Mouse (Mus musculus) gastrocnemius, postnatal 10 days (tissue): ENCODE measurements around the gene Xbp1. TPM values are rescaled to one million over a fixed set of nuclear protein-coding genes. Genes with fewer than 3 reads are reported as not detected.
"Not testable (repeated sequence)": the region's sequence is repeated elsewhere in the genome, so short reads cannot be mapped to it uniquely, and the experiment has no call there.

Source experiments
- DNase-seq: peaks from one replicate; pipeline ENCODE4 v3.0.0; 2021; ENCODE audit warnings: mixed read lengths
- total RNA-seq, 2 experiments: library from RNA; stranded (reverse); gene quantifications; 2 replicates each; pipeline ENCODE4 v1.2.3; 2021

The Xbp1 gene
- total RNA-seq, 2 experiments from 2014 or later, result 44.6 to 57.0 TPM

DNA sequence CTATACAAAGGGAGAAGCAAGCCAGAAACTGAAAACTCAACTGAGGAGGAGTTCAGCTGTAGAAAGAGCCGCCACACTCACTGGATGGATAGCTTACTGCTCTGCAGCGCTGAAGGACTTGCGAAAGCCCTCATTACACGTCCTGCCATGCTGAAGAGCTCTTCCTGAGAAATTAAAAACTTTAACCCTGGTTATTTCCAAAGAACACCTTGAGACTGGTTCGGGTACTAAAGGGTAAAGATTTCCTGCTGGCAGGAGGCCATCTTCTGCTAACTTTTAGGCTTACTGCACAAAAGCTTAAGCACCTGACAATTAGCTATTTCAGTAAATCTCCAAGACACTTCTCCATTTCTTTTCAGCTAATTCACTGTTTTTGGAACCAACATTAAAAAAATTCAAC lies 9.7 kb downstream of the Xbp1 start:
- no peak for DNase-seq

DNA sequence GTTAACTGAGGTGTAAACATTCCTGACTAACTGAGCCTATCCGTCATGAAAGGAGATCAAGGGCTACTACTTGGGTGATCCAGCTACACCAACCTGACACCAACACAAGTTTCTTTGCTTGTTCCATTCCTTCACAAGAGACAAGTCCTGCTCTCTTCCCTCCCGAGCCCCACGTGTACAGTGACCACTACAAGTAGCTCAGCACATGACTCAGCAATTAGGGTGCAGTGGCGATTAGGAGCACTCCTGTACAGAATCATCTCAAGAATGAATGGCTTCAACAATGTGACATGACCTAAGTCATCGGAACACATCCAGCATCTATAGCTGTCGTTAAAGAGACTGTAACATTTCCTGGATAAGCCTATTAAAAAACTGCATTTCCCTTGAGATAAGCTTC lies 10.3 kb downstream of the Xbp1 start:
- no peak for DNase-seq

DNA sequence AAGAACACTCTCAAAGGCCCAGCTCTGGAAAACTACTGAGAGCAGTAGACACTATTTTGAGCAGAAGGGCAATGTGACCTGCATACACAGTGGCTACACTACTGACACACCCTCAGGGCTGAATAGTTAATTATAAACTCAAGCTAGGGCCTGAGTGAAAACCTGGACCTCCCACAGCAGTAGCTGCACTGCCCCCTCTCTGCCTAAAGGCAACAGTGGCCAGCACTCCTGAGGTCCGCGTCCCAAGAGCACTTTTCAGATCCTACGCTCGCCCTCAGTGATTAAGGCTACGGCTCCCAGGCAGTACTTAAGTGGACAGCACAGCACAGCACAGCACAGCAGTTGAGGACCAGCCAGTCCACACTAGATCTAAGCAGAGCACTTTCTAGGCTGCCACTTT lies 12.6 kb downstream of the Xbp1 start:
- no peak for DNase-seq

DNA sequence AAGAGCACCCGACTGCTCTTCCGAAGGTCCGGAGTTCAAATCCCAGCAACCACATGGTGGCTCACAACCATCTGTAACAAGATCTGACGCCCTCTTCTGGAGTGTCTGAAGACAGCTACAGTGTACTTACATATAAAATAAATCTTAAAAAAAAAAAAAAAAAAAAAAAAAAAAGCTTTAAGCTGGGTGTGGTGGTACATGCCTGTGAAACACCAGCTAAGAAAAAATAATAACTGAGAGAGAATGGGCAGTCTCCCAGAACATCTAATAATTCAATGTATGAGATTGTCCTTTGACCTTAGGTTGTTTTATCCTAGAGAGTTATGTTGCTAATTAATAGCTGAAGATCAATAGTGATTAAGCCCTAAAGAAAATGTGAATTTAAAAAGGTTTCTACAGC lies 17.0 kb downstream of the Xbp1 start:
- not testable (repeated sequence) for DNase-seq

DNA sequence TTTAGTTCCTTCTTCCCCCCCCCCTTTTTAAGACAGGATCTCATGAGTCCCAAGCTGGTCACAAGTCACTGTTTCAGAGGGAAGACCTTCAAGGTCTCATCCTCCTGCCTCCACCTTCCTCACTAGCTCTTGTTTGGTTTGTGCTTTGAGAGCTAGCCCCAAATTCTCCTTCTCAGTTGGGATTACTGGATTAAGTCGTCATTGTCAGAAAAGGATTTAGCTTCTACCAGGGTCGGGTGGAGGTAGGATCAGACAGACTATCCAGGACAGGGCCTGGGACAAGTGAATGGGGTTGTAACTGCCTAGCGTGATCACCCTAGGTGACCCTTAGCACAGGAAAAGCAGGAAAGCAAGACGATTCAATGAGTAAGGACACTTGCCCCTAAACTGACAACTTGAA lies 19.9 kb downstream of the Xbp1 start:
- no peak for DNase-seq

DNA sequence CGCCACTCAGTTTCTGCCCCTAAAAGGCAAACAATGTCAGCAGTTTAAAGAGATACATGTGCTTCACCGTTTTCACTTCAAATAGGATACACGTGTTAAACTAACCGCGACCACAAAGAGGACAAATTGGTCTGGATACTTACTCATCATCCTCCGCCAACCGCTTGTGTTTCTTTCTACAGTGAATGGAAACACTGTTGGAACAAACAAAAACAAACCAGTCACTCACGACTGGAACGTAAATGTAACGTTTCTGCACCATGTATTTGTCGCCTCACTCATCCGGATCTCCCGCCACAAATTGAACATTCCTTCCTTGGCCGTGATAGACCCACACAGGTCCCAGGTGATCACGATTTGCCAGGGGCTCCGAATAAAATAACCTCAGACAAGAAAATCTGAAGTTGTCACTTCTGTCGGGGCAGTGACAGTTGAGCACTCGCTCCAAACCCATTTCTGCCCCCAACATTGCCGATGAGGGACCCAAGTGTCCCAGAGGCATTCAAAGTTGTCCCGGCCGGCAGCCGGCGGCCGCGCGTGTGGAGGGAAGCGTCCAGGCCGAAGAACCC lies 20.9 kb downstream of the Xbp1 start:
- no peak for DNase-seq

DNA sequence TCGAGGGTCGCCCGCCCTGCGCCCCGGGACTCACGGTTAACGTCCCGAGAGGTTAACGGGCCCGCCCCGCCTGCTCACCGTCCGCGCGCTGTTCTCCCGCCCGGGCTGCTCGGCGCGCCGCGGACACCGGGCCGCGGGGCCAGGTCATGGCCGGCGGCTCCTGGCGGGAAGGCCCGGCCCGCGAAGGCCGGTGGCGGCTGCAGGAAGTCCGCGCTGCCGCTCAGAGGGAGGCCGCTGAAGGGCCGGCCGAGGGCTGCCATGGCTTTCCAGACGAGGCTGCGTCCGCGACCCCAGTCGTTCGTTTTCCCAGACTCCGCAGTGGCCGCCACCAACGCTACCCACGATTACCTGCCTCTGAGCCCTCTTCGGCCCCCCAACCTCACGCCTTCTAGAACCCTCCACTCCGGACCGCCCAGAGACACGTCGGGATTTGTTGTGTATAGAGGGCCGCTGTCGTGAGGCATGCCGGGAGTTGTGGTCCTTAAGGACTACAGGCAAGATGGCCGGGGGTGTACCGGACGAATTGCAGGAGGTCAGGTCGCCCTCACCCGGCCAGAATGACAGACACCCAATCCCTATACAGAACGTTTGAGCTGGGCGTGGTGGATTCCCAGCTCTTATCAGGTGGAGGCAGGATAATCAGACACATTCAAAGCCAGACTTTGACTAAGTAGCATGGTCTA lies 21.5 kb downstream of the Xbp1 start, which contains the start of gene Ccdc117:
Ccdc117 (minus strand) TSS at position 389 of the 683 bp plus-strand sequence.
- DNase-seq, result peak; percentile 79

DNA sequence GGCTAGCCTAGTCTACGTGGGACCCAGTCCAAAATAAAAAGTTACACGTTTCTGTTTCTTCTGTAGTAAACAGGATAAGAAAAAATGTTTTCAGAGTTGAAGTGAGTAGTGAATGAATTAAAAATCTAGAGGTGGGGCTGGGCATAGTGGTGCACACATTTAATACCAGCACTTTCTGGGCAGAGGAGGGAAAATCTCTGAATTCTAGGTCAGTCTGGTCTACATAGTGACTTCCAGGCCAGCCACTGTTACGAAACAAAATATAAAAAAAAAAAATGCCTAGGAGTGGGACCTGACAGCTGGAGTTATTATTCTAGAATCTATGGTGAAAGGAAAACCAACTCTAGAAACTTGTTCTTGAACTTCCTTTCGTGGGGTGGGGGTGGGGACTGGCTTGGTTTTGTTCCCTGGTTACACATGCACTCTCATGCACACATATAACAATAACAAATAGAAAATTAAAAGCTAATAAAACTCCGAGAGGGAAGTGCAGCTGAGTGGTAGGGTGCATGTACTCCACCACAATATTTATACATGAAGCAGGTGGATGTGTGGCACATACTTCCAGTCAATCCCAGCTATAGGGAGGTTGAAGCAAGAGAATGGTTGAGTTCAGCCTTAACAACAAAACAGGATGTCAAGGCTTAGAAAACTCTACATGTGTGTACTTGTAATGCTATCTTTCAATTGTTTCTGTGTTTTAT lies 22.2 kb downstream of the Xbp1 start:
- DNase-seq, result no peak

DNA sequence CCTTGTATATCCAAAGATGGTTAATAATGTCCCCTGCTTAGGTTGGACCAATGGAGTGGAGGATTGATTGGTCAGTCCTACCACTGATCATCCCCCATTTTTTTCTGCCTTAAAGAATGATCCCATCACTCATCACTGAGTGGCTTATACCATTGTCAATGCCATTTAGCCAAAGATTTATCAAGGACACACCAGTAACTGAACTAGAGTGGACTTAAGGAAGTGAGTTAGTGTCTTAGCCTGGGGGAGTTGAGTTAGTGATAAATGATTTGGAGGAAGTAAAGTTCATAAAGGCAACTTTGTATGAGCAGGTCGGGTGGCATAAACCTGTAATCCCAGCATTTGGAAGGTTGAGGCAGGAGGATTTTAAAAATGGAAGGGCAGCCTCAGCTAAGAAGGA lies 22.8 kb downstream of the Xbp1 start:
- no peak for DNase-seq

DNA sequence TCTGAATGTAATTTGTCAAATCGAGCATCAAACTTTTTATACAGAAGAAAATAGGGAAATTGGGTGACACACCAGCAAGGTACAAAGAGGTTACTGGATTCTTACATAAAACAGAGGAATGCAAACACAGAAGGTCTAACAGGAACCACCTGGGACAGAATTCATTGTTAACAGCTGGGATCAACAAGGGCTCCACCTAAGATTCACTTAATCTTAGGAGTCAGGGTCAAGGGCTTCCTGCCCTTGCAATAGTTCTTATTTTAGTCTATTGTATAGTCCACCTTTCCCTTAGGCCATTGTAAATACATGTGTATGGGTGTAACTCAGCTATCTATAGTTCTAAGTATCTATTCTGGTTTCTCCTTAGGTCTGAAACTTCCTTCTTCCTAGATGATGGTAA lies 24.2 kb downstream of the Xbp1 start:
- DNase-seq, result not testable (repeated sequence)

DNA sequence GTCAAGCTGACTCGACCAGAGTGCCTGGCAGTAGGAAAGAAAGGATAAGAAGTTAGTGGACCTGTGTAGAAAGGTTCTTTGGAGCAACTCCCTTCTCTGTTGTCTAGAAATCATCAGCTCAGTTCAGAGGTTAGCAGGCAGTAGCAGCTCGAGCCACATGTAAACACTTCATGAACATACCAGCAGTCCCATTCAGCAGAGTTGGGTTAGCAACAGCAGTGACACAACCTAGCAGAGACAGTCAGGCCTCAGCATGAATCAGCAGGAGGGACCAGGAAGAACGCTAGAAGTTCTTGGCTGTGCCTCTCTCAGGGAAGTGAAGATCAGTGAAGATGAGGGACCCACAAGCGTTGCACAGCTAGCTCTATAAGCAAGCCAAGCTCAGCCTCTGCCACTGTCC lies 25.0 kb downstream of the Xbp1 start:
- no peak for DNase-seq

DNA sequence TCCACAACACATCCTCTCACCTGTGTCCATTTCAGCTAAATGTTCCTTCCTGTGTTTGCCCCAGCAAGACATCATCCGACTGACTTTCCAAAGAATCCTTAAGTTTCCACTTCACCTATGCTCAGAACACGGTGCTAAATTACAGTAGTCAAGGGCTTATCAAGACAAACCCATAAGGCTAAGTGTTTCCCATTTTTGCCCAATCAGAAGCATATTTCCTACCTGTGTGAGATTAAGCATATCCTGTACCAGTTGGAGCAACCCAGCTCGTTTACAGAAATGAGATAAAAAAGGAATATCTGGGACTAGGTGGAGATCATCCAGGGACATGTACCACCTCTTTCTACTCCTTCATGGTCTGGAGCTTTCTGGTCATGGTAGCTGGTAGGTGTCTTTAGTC lies 26.2 kb downstream of the Xbp1 start:
- DNase-seq, result no peak

DNA sequence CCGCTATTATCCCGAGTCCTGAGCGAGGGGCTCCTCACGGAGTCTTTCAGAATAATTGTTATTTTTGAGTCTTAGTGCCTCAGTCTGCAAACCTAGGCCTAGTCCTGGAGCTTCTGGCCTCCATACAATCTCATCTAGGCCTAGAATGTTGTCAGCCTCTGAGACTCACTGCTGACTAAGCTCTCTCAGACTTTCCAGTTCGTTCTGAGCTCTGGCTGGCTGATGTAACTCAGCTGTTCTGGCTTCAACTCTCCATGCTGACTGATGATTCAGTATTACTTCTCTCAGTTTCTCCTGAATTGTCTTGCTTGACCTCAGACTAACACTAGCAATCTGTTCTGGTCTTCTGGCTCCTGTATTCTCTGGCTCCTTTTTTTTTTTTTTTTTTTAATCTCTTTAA lies 31.0 kb downstream of the Xbp1 start:
- no peak for DNase-seq

DNA sequence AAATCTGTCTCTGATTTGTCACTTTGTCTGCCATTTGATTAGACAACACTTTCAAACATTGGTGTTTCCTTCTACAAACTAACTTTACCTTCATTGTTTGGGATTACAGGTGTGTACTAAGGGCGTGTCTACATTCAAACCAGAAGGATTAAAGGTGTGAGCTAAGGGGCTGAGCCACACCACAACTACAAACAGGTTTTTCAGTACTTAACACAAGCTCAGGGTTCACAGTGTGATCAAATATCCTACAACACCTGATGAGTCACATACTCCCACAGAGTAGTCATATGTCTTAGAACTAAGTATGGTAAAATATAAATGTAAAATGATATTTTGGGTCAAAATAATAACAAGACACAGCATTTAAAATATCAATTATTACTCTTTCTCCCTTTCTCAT lies 31.5 kb downstream of the Xbp1 start:
- DNase-seq, result no peak

DNA sequence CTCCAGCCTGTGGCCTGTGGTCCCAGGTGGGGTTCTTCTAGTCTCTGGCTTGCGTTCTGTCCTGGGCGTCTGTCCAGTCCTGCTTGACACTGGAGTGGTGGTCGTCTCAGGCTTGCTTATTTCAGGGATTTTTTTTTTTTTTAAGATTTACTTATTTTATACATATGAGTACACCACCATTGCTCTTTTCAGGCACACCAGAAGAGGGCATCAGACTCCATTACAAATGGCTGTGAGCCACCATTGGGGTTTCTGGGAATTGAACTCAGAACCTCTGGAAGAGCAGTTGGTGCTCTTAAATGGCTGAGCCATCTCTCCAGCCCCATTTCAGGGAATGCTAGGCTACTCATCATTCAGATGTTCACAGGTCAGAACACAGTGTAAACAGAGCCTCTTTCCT lies 39.8 kb downstream of the Xbp1 start:
- DNase-seq, result no peak

DNA sequence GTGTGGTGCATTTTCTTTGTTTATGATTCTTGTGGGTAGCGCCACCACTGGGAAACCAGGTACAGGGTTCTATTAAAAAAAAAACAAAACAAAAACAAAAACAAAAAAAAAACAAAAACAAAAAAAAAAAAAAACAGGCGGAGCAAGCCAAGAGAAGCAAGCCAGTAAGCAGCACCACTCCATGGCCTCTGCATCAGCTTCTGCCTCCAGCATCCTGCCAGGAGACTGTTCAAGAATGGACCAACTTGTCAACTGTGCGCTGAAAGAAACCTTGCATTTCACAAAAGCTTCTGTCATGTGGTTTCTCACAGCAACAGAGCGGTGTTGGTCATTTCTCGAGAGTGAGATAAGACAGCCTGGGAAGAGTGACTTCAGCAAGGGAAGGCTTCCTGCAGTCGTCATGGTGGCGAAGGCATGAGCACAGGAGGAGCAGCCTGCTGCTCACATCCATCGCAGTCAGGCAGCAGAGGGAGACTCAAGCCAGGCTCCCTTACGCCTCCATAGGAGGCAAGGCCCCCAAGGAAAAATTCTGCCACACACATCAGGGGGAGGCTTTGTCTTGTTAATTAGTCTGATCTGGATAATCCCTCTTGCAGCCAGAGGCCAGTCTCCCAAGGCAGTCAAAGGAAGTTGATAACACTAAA lies 42.3 kb downstream of the Xbp1 start:
- no peak for DNase-seq

DNA sequence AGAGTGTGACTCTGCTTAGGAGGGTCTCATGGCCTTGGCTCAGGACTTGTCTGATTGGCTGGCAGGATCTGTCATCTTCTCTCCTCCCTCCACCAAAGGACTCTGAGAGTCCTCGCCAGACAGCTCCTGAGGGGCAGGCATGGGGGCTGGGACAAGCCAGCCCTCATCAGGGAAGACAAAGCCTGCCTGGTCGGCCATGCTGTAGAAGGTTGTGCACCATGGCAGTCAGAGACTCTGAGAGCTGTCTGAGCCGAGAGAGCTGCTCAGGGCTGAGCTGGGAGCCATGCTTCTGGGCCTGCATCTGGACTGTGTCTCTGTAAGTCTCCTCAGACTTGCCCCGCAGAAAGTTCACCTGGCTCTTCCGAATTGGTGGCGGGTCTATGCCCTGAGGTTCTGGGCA lies 43.4 kb downstream of the Xbp1 start:
- no peak for DNase-seq

DNA sequence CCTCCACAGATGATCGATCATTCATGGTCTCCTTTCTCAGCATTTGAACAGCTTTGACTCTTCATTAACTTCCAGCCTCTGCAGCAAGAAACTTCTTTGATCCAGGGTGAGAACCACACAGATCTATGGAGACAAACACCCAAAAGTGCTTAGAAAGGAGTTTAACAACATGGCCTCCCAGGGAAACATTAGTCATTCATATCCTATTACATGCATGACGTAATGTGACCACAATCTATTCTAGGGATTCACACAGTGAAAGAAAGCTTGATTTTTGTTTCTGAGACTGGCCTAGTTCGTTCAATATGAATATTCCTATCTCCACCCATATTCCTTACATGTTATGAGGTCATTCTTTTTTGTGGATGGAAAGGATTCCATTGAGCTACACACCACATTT lies 45.1 kb downstream of the Xbp1 start:
- no peak for DNase-seq

DNA sequence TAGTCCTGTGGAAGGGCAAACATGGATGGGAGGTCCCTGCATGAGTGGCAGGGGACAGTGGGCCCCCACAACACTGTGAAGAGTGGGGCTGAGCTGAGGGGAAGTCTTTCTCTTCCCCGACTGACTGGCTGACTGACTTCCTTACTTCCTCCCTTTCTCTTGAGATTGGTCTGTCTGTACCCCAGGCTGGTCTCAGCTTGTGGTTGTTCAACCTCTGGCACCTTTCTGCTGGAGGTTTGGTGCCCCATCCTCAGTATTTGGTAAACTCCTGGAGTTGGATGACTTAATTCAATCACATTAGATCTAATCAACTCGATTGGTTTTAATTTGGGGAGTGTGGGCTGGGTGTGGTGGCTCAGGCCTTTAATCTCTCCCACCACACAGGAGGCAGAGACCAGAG lies 46.0 kb downstream of the Xbp1 start:
- DNase-seq, result no peak

DNA sequence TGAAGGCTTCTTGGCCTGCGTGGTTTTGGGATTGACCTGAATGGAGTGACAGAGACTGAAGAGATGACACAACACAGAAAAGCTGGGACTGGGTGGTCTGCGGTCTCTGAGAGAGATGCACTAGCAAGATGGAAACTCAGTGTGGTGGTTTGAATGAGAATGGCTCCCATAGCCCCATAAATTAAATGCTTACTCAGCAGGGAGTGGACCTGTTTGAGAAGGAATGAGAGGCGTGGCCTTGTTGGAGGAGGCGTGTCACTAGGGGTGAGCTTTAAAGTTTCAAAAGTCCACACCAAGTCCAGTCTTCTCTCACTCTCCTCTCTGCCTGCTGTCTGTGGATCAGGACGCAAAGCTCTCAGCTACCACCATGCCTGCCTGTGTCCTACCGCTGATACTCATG lies 47.2 kb downstream of the Xbp1 start:
- no peak for DNase-seq

DNA sequence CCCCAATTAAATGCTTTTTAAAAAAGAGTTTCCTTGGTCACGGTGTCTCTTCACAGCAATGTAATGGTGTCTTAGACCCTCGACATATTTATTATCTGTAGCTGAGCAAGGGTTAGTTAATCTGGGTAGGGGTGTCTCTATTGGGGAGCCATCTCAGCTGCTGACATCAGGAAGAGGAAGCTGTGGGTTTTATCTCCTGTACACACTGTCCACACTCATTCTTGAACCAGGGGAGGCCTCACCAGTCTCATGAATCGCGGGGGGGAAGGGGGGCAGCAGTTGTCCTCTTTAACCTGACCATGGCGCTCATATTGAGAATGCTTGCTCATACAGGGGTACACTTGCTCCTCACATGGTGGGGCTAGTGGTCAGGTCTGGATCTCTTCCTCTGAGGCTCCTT lies 47.6 kb downstream of the Xbp1 start:
- no peak for DNase-seq

DNA sequence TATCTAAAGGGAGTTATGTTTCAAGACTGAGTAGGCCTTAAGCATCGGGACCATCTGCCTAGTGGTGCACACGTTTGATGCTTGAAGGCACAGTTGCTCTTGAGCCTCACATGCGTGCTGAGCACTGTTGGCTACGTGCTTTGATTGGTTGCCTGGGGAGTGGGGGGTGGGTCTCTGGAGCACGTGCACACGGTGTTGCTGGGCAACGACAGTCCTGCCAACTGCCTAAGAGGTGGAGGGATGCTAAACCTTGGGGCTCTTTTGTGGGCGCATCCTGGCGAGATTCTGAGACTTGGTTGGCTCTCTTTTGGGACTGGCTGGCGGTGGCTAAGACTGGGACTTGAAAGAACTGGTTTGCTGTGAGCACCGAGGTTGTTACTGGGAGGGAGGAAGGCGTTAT lies 49.0 kb downstream of the Xbp1 start, which contains the start of gene Ankrd36:
Ankrd36 (plus strand) TSS at position 211 of the 400 bp plus-strand sequence.
- no peak for DNase-seq

DNA sequence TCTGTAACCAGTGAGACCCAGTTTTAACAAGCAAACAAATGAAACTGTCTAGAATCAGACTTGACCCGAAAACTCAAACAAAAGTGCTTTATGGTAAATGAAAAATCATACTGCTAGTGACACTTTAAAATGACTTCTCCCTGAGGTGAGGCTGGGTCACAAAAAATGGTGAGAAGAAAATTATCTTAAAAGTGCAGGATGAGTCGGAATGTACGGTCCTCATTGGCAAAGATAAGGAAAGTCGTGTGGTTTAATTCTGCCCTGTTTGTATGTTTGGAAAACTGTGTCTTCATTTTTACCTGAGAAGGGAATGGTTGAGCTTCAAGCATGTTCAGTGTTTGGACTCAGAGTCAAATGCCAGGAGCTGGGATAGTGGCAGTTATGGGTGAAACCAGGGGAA lies 51.4 kb downstream of the Xbp1 start:
- DNase-seq, result no peak
